8 mouse cellular contexts compared by ENCODE assay signal in genomic region chr13:98354871-98355558, GRCm38 (mm10). TPM values are rescaled to one million over a fixed set of nuclear protein-coding genes. Genes with fewer than 3 reads are reported as not detected.
DNase-seq lines count a peak whose midpoint lies in the region; ATAC-seq lines count a peak whose summit lies in the region.

No protein-coding gene starts in this region.

- H3K27me3 ChIP-seq in heart, embryonic 13.5 days (replicated peaks) = peaks cover 94% of the 10 kb centered on the region
- peaks cover 92% of the 10 kb centered on the region for H3K27me3 ChIP-seq in midbrain, embryonic 13.5 days

- peak overlapping the region; percentile 88 for H3K4me2 ChIP-seq in heart, embryonic 13.5 days
- H3K4me2 ChIP-seq in midbrain, embryonic 13.5 days (replicated peaks) = peak overlapping the region; percentile 63

- peak; percentile 9 for DNase-seq in right cerebral cortex, postnatal 14 days
- DNase-seq in right cerebral cortex, adult 18-20 months = no peak
- DNase-seq in adrenal gland, postnatal 36 days = peak; percentile 12 to 15
- DNase-seq in kidney, postnatal 14 days = peak; percentile 40
- DNase-seq in thymus, postnatal 36 days = peak; percentile 7 to 10

- peaks cover 24% of the 10 kb centered on the region for H3K4me1 ChIP-seq in heart, embryonic 13.5 days
- peaks cover 35% of the 10 kb centered on the region for H3K4me1 ChIP-seq in midbrain, embryonic 13.5 days (replicated peaks)

- peak overlapping the region; percentile 59 for H3K4me3 ChIP-seq in heart, embryonic 13.5 days
- peak overlapping the region; percentile 47 for H3K4me3 ChIP-seq in midbrain, embryonic 13.5 days (replicated peaks)

- no peaks in the 10 kb centered on the region for H3K36me3 ChIP-seq in heart, embryonic 13.5 days
- no peaks in the 10 kb centered on the region for H3K36me3 ChIP-seq in midbrain, embryonic 13.5 days

- no peak for ATAC-seq in heart, embryonic 13.5 days (ENCODE audit: extremely low read depth, insufficient number of reproducible peaks, low FRiP score, low TSS enrichment)
- peak; percentile 32; the same call in 1 of the 2 replicates for ATAC-seq in midbrain, embryonic 13.5 days
- ATAC-seq in monocyte, adult 5-6 weeks (replicated peaks; ENCODE audit: insufficient number of reproducible peaks, low FRiP score, low TSS enrichment, poor library complexity, severe bottlenecking) = no peak

- H3K9ac ChIP-seq in heart, embryonic 13.5 days = peak overlapping the region; percentile 67
- H3K9ac ChIP-seq in midbrain, embryonic 13.5 days (replicated peaks) = peak overlapping the region; percentile 67

- H3K9me3 ChIP-seq in heart, embryonic 13.5 days = no peaks in the 10 kb centered on the region
- H3K9me3 ChIP-seq in midbrain, embryonic 13.5 days = no peaks in the 10 kb centered on the region

- H3K27ac ChIP-seq in heart, embryonic 13.5 days (replicated peaks) = no peak overlapping the region
- peak overlapping the region; percentile 60; the same call in 1 of the 2 replicates for H3K27ac ChIP-seq in midbrain, embryonic 13.5 days

- WGBS in heart, embryonic 13.5 days = under 1% methylated on average over 65 of the region's 102 CpGs
- WGBS in midbrain, embryonic 13.5 days = 0% methylated on average over 51 of the region's 102 CpGs

RNA-seq across cellular contexts. Expression of gene Foxd1, which starts 1.0 kb away (rescaled TPM):
- total RNA-seq in adrenal gland, postnatal 36 days (2021) = 1 to 10 TPM in 1 of 2 experiments, under 1 TPM in 1; 0.69 to 1.0 TPM
- polyA plus RNA-seq in heart, embryonic 13.5 days (2015; fragmentation: Nextera tagmentation; extraction: Ambion mirVana) = 0.04 TPM in 2 replicates
- polyA plus RNA-seq in midbrain, embryonic 13.5 days (2015; fragmentation: Nextera tagmentation; extraction: Ambion mirVana) = 0.80 and 0.86 TPM in 2 replicates
- not detected in 3 replicates for total RNA-seq in monocyte, adult 5-6 weeks (2017)

RNA-seq across cellular contexts. Expression of gene Btf3, which starts 38.2 kb away (rescaled TPM):
- total RNA-seq in adrenal gland, postnatal 36 days (2021) = 100 to 1,000 TPM; 378 to 399 TPM
- 385 and 447 TPM in 2 replicates for polyA plus RNA-seq in heart, embryonic 13.5 days (2015; fragmentation: Nextera tagmentation; extraction: Ambion mirVana)
- polyA plus RNA-seq in midbrain, embryonic 13.5 days (2015; fragmentation: Nextera tagmentation; extraction: Ambion mirVana) = 584 and 625 TPM in 2 replicates
- 890 to 909 TPM (median 904 TPM) in 3 replicates for total RNA-seq in monocyte, adult 5-6 weeks (2017)
